Mouse (Mus musculus) activated CD4-positive, CD25-positive, alpha-beta regulatory T cell, adult 9 weeks (primary cell): ENCODE results near the gene Dyrk1b. TPM values are rescaled to one million over a fixed set of nuclear protein-coding genes. Genes with fewer than 3 reads are reported as not detected.

Experiments used
- polyA plus RNA-seq: library from polyadenylated mRNA; unstranded; fragments of 100-300 nt; shearing (Covaris generic); gene quantifications from one replicate; pipeline ENCODE4 v1.2.1, GENCODE M21; 2017

Dyrk1b gene
- 7.4 TPM for polyA plus RNA-seq

GRCm38 (mm10) chr7:28179228-28179627 lies at the start of gene Dyrk1b:
TSS of gene Dyrk1b (plus strand) at chr7:28179469.

GRCm38 (mm10) chr7:28169489-28170422 lies 9.5 kb upstream of the Dyrk1b start, which contains the start of gene Fbl:
TSS of gene Fbl (plus strand) at chr7:28169710.

Other genes starting within 250 kb of the Dyrk1b start
- 15.7 TPM for gene Zfp780b, start 200.3 kb upstream of the Dyrk1b start, polyA plus RNA-seq
- 6.7 TPM for gene Zfp850, start 165.4 kb upstream of the Dyrk1b start, polyA plus RNA-seq
- 217 TPM for gene Psmc4, start 129.4 kb upstream of the Dyrk1b start, polyA plus RNA-seq
- gene Fcgbp, start 108.2 kb upstream of the Dyrk1b start, polyA plus RNA-seq = not detected
- gene 9530053A07Rik, start 50.0 kb upstream of the Dyrk1b start, polyA plus RNA-seq = not detected
- gene Fbl, start 9.8 kb upstream of the Dyrk1b start, polyA plus RNA-seq = 191 TPM
- not detected for gene Eid2, start 88.4 kb downstream of the Dyrk1b start, polyA plus RNA-seq
- gene Eid2b, start 98.3 kb downstream of the Dyrk1b start, polyA plus RNA-seq = 2.7 TPM
- not detected for gene Selenov, start 111.7 kb downstream of the Dyrk1b start, polyA plus RNA-seq
- gene Dll3, start 122.8 kb downstream of the Dyrk1b start, polyA plus RNA-seq = not detected
- 50.8 TPM for gene Timm50, start 132.6 kb downstream of the Dyrk1b start, polyA plus RNA-seq
- gene Supt5, start 159.3 kb downstream of the Dyrk1b start, polyA plus RNA-seq = 196 TPM
- gene Rps16, start 171.2 kb downstream of the Dyrk1b start, polyA plus RNA-seq = 922 TPM
- 98.2 TPM for gene Plekhg2, start 193.1 kb downstream of the Dyrk1b start, polyA plus RNA-seq
- gene Zfp36, start 200.8 kb downstream of the Dyrk1b start, polyA plus RNA-seq = 242 TPM
- 28.4 TPM for gene Med29, start 213.2 kb downstream of the Dyrk1b start, polyA plus RNA-seq
- gene Paf1, start 213.5 kb downstream of the Dyrk1b start, polyA plus RNA-seq = 109 TPM